Mouse (Mus musculus) intestine, embryonic 16.5 days (tissue): ENCODE data around the gene Fbxw4. TPM values are rescaled to one million over a fixed set of nuclear protein-coding genes. Genes with fewer than 3 reads are reported as not detected.
"Not testable (repeated sequence)": the region's sequence is repeated elsewhere in the genome, so short reads cannot be mapped to it uniquely, and the experiment has no call there.

Experiments used
- ATAC-seq: fragments of 200-750 bp; cut with Nextera tagmentation; 2 replicates; pipeline ENCODE4 v1.8.0; 2017; ENCODE audit warnings: moderate TSS enrichment, moderate library complexity
- H3K27ac ChIP-seq: fragments of 300-500 bp; sonication (generic); 2 replicates; pipeline ENCODE4 v1.5.1; 2014; ENCODE audit warnings: mild to moderate bottlenecking, low read length
- H3K27me3 ChIP-seq: fragments of 300-500 bp; sonication (generic); replicated peaks from 2 replicates; pipeline ENCODE4 v1.6.1; 2014; ENCODE audit warnings: low read length, control low read depth, mixed read lengths; ENCODE audit not compliant: control insufficient read depth, insufficient read depth
- H3K36me3 ChIP-seq: fragments of 300-500 bp; sonication (generic); 2 replicates; pipeline ENCODE4 v1.6.1; 2014; ENCODE audit warnings: low read length, control low read depth; ENCODE audit not compliant: control insufficient read depth, insufficient read depth
- H3K4me1 ChIP-seq: fragments of 300-500 bp; sonication (generic); 2 replicates; pipeline ENCODE4 v1.6.1; 2014; ENCODE audit warnings: low read length, control low read depth, mixed read lengths; ENCODE audit not compliant: control insufficient read depth, insufficient read depth
- H3K4me2 ChIP-seq: fragments of 300-500 bp; sonication (generic); 2 replicates; pipeline ENCODE4 v1.6.1; 2014; ENCODE audit warnings: low read depth, low read length, control low read depth
- H3K4me3 ChIP-seq: fragments of 300-500 bp; sonication (generic); 2 replicates; pipeline ENCODE4 v1.5.1; 2014; ENCODE audit warnings: mild to moderate bottlenecking, low read length
- H3K9ac ChIP-seq: fragments of 300-500 bp; sonication (generic); 2 replicates; pipeline ENCODE4 v1.6.1; 2014; ENCODE audit warnings: low read depth, low read length
- H3K9me3 ChIP-seq: fragments of 300-500 bp; sonication (generic); 2 replicates; pipeline ENCODE4 v1.6.1; 2016; ENCODE audit warnings: low read length, control low read depth; ENCODE audit not compliant: control insufficient read depth
- WGBS: fragments of 180-500 bp; shearing (Covaris S2); extraction: QIAGEN DNeasy Blood & Tissue Kit; methylation state at CpG from one replicate; pipeline ENCODE4 v1.1.7; 2014; 5-methylcytosine and 5-hydroxymethylcytosine counted together
- polyA plus RNA-seq: library from polyadenylated mRNA; unstranded; fragments of >200 nt; fragmentation: Nextera tagmentation; extraction: Ambion mirVana; gene quantifications from 2 replicates; pipeline ENCODE4 v1.2.1, GENCODE M21; 2015

Gene Fbxw4
- polyA plus RNA-seq, 1 experiment from 2014 or later = 2.5 TPM

- Histone ChIP-seq H3K36me3 (no peaks in the 10 kb centered on the region), H3K27me3 (no peaks in the 10 kb centered on the region), H3K4me2 (no peak overlapping the region), H3K9ac (no peak overlapping the region), H3K27ac (no peak overlapping the region), H3K4me1 (0 out of 2 replicates have a peak, but pooled peaks cover 3% of the 10 kb centered on the region), H3K4me3 (no peak overlapping the region), H3K9me3 (no peaks in the 10 kb centered on the region)
- no peak for ATAC-seq
- WGBS = 58% methylated on average over 15 of the region's 15 CpGs
Measured at GRCm38 (mm10) chr19:45565925-45566715, 94.0 kb downstream of the Fbxw4 start.

DNA sequence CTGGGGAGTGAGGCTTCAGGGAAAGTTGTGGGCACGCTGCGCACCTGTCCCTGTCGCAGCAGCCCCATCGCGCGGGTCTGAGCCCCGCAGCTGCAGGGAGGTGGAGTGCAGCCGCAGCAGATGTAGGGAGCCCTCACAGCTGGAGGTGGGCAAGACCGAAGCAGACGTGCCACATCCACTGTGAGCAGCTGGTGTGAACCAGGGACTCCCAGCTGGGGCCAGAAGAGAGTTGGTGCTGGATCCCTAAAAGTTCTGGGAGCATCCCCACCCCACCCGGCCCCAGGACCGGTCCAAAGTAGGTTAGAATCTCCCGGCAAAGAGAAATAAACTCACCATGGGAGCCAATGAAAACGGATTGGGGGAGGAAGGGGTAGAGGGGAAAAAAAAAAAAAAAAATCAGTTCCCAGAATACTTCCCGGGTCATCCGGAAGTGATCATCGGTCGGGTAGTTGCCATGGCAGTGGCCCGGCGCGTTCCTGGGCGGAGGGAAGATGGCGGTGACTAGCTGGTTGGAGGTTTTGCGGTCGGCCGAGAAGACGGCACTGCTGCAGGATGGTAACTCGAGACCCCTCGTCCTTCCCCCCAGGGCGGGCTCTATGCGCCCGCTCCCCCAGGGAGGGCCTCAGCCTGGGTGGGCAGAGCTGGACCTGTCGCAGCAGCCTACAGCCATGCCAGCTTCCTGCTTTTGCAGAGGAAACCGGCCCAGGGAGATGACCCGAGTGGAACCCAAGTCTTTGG, 99.8 kb downstream of the Fbxw4 start, which contains the start of the genes Poll and Gm17018:
Gene Poll, minus strand, starts transcription at position 379 of the 738 bp plus-strand sequence.
Gene Gm17018, plus strand, starts transcription at position 463 of the 738 bp plus-strand sequence.
- Histone ChIP-seq H3K27me3 (no peaks in the 10 kb centered on the region), H3K9me3 (no peaks in the 10 kb centered on the region), H3K4me2 (peak within 1 kb of the TSS; percentile 93), H3K9ac (peak within 1 kb of the TSS; percentile 87), H3K4me3 (peak within 1 kb of the TSS; percentile 82), H3K27ac (peak within 1 kb of the TSS; percentile 66), H3K4me1 (peaks cover 5% of the 10 kb centered on the region), H3K36me3 (0 out of 2 replicates have a peak, but pooled peaks cover 3% of the 10 kb centered on the region)
- ATAC-seq = peak; percentile 90
- WGBS = under 1% methylated on average over 35 of the region's 35 CpGs

GRCm38 (mm10) chr19:45554136-45554535, 106.0 kb downstream of the Fbxw4 start:
- 89% methylated on average over 11 of the region's 11 CpGs for WGBS
- Histone ChIP-seq H3K4me3 (no peak overlapping the region), H3K4me1 (peaks cover 11% of the 10 kb centered on the region), H3K27ac (no peak overlapping the region), H3K4me2 (no peak overlapping the region), H3K27me3 (no peaks in the 10 kb centered on the region), H3K9ac (no peak overlapping the region), H3K9me3 (no peaks in the 10 kb centered on the region), H3K36me3 (peaks cover 3% of the 10 kb centered on the region; the same call in 1 of the 2 replicates)
- no peak for ATAC-seq

- peak overlapping the region; percentile 2; the same call in 1 of the 2 replicates for H3K27ac ChIP-seq
Measured at GRCm38 (mm10) chr19:45552187-45552586, 107.9 kb downstream of the Fbxw4 start.

DNA sequence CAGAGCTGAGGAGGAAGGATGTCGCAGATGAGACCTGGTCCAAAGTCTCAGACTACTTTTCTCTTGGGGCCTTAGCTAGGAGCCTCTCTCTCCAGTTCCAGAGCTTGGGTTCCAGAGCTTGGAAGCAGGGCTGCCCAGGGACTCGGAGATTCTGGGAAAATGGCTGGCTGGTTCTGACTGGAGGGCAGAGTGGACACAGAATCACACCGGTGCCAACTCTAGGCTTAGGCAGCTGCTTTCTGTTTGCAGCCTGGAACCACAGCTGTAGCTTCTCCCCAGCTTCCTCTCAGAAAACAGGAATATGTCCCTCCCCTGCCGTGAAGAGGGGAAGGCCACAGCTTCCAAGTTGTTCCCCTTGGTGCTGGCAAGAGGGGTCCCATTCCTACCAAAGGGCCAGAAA, 110.2 kb downstream of the Fbxw4 start:
- H3K4me1 ChIP-seq = peaks cover 11% of the 10 kb centered on the region
- ATAC-seq = no peak
- 73% methylated on average over 4 of the region's 4 CpGs for WGBS

More at GRCm38 (mm10) chr19:45552187-45552586, 107.9 kb downstream of the Fbxw4 start:
- WGBS = 36% methylated on average over 6 of the region's 6 CpGs
- Histone ChIP-seq H3K36me3 (no peaks in the 10 kb centered on the region; the same call in 1 of the 2 replicates), H3K4me2 (no peak overlapping the region), H3K27me3 (no peaks in the 10 kb centered on the region), H3K4me3 (no peak overlapping the region), H3K9ac (no peak overlapping the region), H3K9me3 (no peaks in the 10 kb centered on the region), H3K4me1 (peaks cover 11% of the 10 kb centered on the region)
- peak; percentile 62; the same call in 1 of the 2 replicates for ATAC-seq

DNA sequence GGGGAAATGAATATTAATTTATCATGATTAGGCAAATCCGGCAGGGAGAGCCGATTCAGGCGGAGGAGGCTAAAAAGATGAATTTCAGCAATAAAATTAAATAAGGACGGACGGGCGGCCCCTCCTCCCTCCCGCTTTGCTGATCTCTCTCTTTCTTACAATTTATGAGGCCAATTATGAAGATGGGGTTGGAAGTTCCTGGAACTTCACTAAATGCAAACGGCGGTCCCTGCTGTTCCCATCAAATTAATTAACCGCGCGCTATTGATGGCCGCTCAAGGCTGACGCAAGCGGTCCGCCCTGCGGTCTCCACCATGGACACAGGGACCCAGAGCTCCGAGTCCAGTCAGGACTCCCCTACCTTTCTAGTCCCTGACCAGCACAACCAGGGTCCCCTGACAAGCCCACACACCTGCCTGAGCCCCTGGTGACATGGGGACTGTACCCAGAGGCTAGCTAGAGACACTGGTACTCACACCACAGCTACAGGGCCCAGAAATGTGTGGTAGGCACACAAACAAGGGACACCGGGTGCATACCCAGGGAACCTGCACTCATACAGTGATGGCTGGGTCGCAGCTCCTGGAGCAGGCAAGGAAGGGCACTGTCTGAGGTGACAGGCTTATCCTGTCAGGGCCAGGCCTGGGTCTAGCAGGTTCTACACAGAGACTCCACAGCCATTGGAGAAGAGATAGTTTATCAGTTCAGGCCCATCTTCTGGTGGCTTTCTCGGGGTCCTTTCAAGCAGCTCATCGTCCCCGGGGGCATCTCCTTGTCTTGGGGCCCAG, 110.8 kb downstream of the Fbxw4 start:
- Histone ChIP-seq H3K4me1 (peaks cover 17% of the 10 kb centered on the region), H3K4me3 (no peak overlapping the region), H3K36me3 (no peaks in the 10 kb centered on the region), H3K27ac (no peak overlapping the region), H3K9me3 (no peaks in the 10 kb centered on the region), H3K9ac (no peak overlapping the region), H3K27me3 (no peaks in the 10 kb centered on the region; the same call in 1 of the 2 replicates), H3K4me2 (no peak overlapping the region)
- no peak for ATAC-seq
- WGBS = 79% methylated on average over 23 of the region's 23 CpGs

More for the DNA sequence above, 110.2 kb downstream of the Fbxw4 start:
- Histone ChIP-seq H3K4me3 (no peak overlapping the region), H3K9me3 (no peaks in the 10 kb centered on the region), H3K9ac (no peak overlapping the region), H3K27me3 (no peaks in the 10 kb centered on the region; the same call in 1 of the 2 replicates), H3K36me3 (no peaks in the 10 kb centered on the region; the same call in 1 of the 2 replicates), H3K4me2 (no peak overlapping the region), H3K27ac (no peak overlapping the region)

GRCm38 (mm10) chr19:45548196-45548595, 111.9 kb downstream of the Fbxw4 start:
- not testable (repeated sequence) for H3K27me3 ChIP-seq, H3K4me2 ChIP-seq, H3K9me3 ChIP-seq, H3K9ac ChIP-seq, H3K4me3 ChIP-seq, H3K36me3 ChIP-seq, H3K27ac ChIP-seq
- peak; percentile 34 for ATAC-seq
- peaks cover 19% of the 10 kb centered on the region for H3K4me1 ChIP-seq

DNA sequence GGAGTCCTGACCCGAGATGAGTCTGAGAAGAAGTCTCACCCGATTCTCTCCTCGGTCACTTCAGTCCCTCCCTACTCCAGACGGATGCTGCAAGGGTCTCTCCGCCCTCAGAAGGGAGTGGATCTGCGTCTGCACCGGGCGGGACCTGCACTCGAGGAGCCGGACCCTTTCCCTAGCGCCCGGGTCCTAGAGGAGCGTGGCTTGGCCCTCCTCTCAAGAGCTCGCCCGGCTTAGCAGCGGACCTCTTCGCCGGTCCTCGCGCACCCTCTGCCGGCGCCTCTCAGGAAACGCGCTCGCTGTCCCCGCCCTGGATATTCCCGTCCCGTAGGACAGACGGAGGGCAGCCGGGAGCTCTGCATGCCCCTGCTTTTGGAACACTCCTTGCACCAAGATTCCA, 115.2 kb downstream of the Fbxw4 start:
- peak; percentile 82 for ATAC-seq
- peak overlapping the region; percentile 62 for H3K9ac ChIP-seq
- peaks cover 15% of the 10 kb centered on the region for H3K27me3 ChIP-seq
- H3K4me1 ChIP-seq = peaks cover 18% of the 10 kb centered on the region
- H3K36me3 ChIP-seq = no peaks in the 10 kb centered on the region
- peak overlapping the region; percentile 95 for H3K4me2 ChIP-seq
- H3K27ac ChIP-seq = no peak overlapping the region
- H3K4me3 ChIP-seq = peak overlapping the region; percentile 49
- H3K9me3 ChIP-seq = no peaks in the 10 kb centered on the region
- under 1% methylated on average over 30 of the region's 30 CpGs for WGBS
